Mouse (Mus musculus): ENCODE measurements at regions not wholly inside any gene's neighbourhood (a gene's known extent, or its start where the extent isn't known, plus 50 kb on each side); places are given as distances from the start of the nearest gene placed in this dataset.
A peak's percentile ranks its signal among the peaks of the same experiment; 100 is the strongest.
"Not testable (repeated sequence)": the region's sequence is repeated elsewhere in the genome, so short reads cannot be mapped to it uniquely, and the experiment has no call there.

GRCm38 (mm10) chrX:63991127-63991526, 160.9 kb downstream of the Gm6760 start:
- peak in 1 of 2 experiments; percentile 13 for DNase-seq

- DNase-seq, result not testable (repeated sequence)
Observed at GRCm38 (mm10) chrX:63972386-63972785, 179.6 kb downstream of the Gm6760 start.
